Mouse (Mus musculus) embryonic facial prominence, embryonic 14.5 days (tissue): Measurements from ENCODE around the gene Psd4. TPM values are rescaled to one million over a fixed set of nuclear protein-coding genes. Genes with fewer than 3 reads are reported as not detected.
A peak's percentile ranks its signal among the peaks of the same experiment; 100 is the strongest.

ENCODE experiments used
- ATAC-seq: fragments of 200-750 bp; cut with Nextera tagmentation; 2 replicates; pipeline ENCODE4 v1.8.0; 2017; ENCODE audit warnings: low read depth, moderate number of reproducible peaks, moderate TSS enrichment
- DNase-seq: peaks from one replicate; pipeline ENCODE4 v3.0.0-alpha.2; 2015; ENCODE audit warnings: low spot score
- H3K27ac ChIP-seq: fragments of 300-500 bp; sonication (generic); replicated peaks from 2 replicates; pipeline ENCODE4 v1.5.1; 2014; ENCODE audit warnings: low read depth, mild to moderate bottlenecking, low read length, moderate library complexity
- H3K27me3 ChIP-seq: fragments of 300-500 bp; sonication (generic); replicated peaks from 2 replicates; pipeline ENCODE4 v1.6.1; 2014; ENCODE audit warnings: low read length; ENCODE audit not compliant: control insufficient read depth, insufficient read depth
- H3K36me3 ChIP-seq: fragments of 300-500 bp; sonication (generic); 2 replicates; pipeline ENCODE4 v1.6.1; 2014; ENCODE audit warnings: low read length, mixed read lengths; ENCODE audit not compliant: control insufficient read depth, insufficient read depth
- H3K4me1 ChIP-seq: fragments of 300-500 bp; sonication (generic); 2 replicates; pipeline ENCODE4 v1.6.1; 2014; ENCODE audit warnings: antibody characterized with exemption, low read length; ENCODE audit not compliant: control insufficient read depth, insufficient read depth
- H3K4me2 ChIP-seq: fragments of 300-500 bp; sonication (generic); 2 replicates; pipeline ENCODE4 v1.6.1; 2014; ENCODE audit warnings: low read depth, mild to moderate bottlenecking, low read length, moderate library complexity, mixed read lengths
- H3K4me3 ChIP-seq: fragments of 300-500 bp; sonication (generic); 2 replicates; pipeline ENCODE4 v1.5.1; 2014; ENCODE audit warnings: low read depth, mild to moderate bottlenecking, low read length
- H3K9ac ChIP-seq: fragments of 300-500 bp; sonication (generic); 2 replicates; pipeline ENCODE4 v1.6.1; 2014; ENCODE audit warnings: low read depth, mild to moderate bottlenecking, low read length, moderate library complexity, mixed read lengths
- H3K9me3 ChIP-seq: fragments of 300-500 bp; sonication (generic); 2 replicates; pipeline ENCODE4 v1.6.1; 2016; ENCODE audit warnings: low read length; ENCODE audit not compliant: control insufficient read depth
- WGBS: fragments of 180-500 bp; shearing (Covaris S2); extraction: QIAGEN DNeasy Blood & Tissue Kit; methylation state at CpG from one replicate; pipeline ENCODE4 v1.1.7; 2014; 5-methylcytosine and 5-hydroxymethylcytosine counted together
- polyA plus RNA-seq: library from polyadenylated mRNA; unstranded; fragments of >200 nt; fragmentation: Nextera tagmentation; extraction: Ambion mirVana; gene quantifications from 2 replicates; pipeline ENCODE4 v1.2.1, GENCODE M21; 2014

Psd4 gene
- polyA plus RNA-seq, 1 experiment from 2014 or later: 2.4 TPM

GRCm38 (mm10) chr2:24397115-24397514 is 29.7 kb downstream of the Psd4 start:
- H3K27me3 ChIP-seq: no peaks in the 10 kb centered on the region
- ATAC-seq: no peak
- no peak overlapping the region for H3K4me2 ChIP-seq
- WGBS: 6% methylated on average over 2 of the region's 2 CpGs
- H3K36me3 ChIP-seq: no peaks in the 10 kb centered on the region
- no peak for DNase-seq
- no peak overlapping the region for H3K9ac ChIP-seq
- H3K4me1 ChIP-seq: no peaks in the 10 kb centered on the region
- H3K27ac ChIP-seq: no peak overlapping the region
- H3K9me3 ChIP-seq: no peaks in the 10 kb centered on the region
- no peak overlapping the region for H3K4me3 ChIP-seq

GRCm38 (mm10) chr2:24400711-24401110 is 33.3 kb downstream of the Psd4 start:
- peaks cover 4% of the 10 kb centered on the region; the same call in 1 of the 2 replicates for H3K4me1 ChIP-seq
- ATAC-seq (no peak), DNase-seq (no peak)
- H3K9me3 ChIP-seq: no peaks in the 10 kb centered on the region
- no peak overlapping the region for H3K4me3 ChIP-seq
- H3K4me2 ChIP-seq: no peak overlapping the region
- no peak overlapping the region for H3K27ac ChIP-seq
- H3K36me3 ChIP-seq: no peaks in the 10 kb centered on the region
- 66% methylated on average over 2 of the region's 3 CpGs for WGBS
- 0 out of 2 replicates have a peak, but pooled peaks cover 3% of the 10 kb centered on the region for H3K27me3 ChIP-seq
- H3K9ac ChIP-seq: no peak overlapping the region

GRCm38 (mm10) chr2:24405345-24406012 is 38.1 kb downstream of the Psd4 start:
- peak overlapping the region; percentile 56 for H3K9ac ChIP-seq
- H3K27ac ChIP-seq: no peak overlapping the region
- peaks cover 4% of the 10 kb centered on the region; the same call in 1 of the 2 replicates for H3K4me1 ChIP-seq
- H3K4me3 ChIP-seq: peak overlapping the region; percentile 28
- 0 out of 2 replicates have a peak, but pooled peaks cover 3% of the 10 kb centered on the region for H3K27me3 ChIP-seq
- DNase-seq (peak; percentile 89), ATAC-seq (peak; percentile 89)
- H3K9me3 ChIP-seq: no peaks in the 10 kb centered on the region
- peak overlapping the region; percentile 54 for H3K4me2 ChIP-seq
- WGBS: 12% methylated on average over 20 of the region's 23 CpGs
- H3K36me3 ChIP-seq: no peaks in the 10 kb centered on the region

- Histone ChIP-seq H3K4me2 (no peak overlapping the region), H3K36me3 (no peaks in the 10 kb centered on the region), H3K9me3 (no peaks in the 10 kb centered on the region), H3K4me3 (no peak overlapping the region), H3K9ac (no peak overlapping the region), H3K27ac (no peak overlapping the region), H3K27me3 (0 out of 2 replicates have a peak, but pooled peaks cover 3% of the 10 kb centered on the region), H3K4me1 (peaks cover 4% of the 10 kb centered on the region; the same call in 1 of the 2 replicates)
- WGBS: 29% methylated on average over 4 of the region's 4 CpGs
- peak; percentile 31 for DNase-seq
- no peak for ATAC-seq
These were observed 40.5 kb downstream of the Psd4 start for GRCm38 (mm10) chr2:24407701-24408485.

- Histone ChIP-seq H3K36me3 (no peaks in the 10 kb centered on the region), H3K27ac (no peak overlapping the region), H3K9me3 (no peaks in the 10 kb centered on the region), H3K9ac (no peak overlapping the region), H3K4me3 (no peak overlapping the region), H3K27me3 (0 out of 2 replicates have a peak, but pooled peaks cover 3% of the 10 kb centered on the region), H3K4me2 (no peak overlapping the region), H3K4me1 (peaks cover 4% of the 10 kb centered on the region; the same call in 1 of the 2 replicates)
- WGBS: 10% methylated on average over 2 of the region's 2 CpGs
- DNase-seq (peak; percentile 61), ATAC-seq (0 out of 2 replicates have a peak, but pooled peaks have one; percentile 37)
These were observed 41.8 kb downstream of the Psd4 start for GRCm38 (mm10) chr2:24409166-24409565.

GRCm38 (mm10) chr2:24413172-24413571 is 45.8 kb downstream of the Psd4 start:
- no peaks in the 10 kb centered on the region for H3K27me3 ChIP-seq
- H3K9me3 ChIP-seq: no peaks in the 10 kb centered on the region
- no peak overlapping the region for H3K4me2 ChIP-seq
- H3K9ac ChIP-seq: no peak overlapping the region
- DNase-seq (no peak), ATAC-seq (no peak)
- peaks cover 7% of the 10 kb centered on the region for H3K4me1 ChIP-seq
- H3K36me3 ChIP-seq: no peaks in the 10 kb centered on the region
- 53% methylated on average over 3 of the region's 3 CpGs for WGBS
- no peak overlapping the region for H3K27ac ChIP-seq
- no peak overlapping the region for H3K4me3 ChIP-seq

GRCm38 (mm10) chr2:24413677-24414076 is 46.3 kb downstream of the Psd4 start:
- Histone ChIP-seq H3K27ac (no peak overlapping the region), H3K4me1 (peaks cover 7% of the 10 kb centered on the region), H3K9me3 (no peaks in the 10 kb centered on the region)

GRCm38 (mm10) chr2:24416668-24417067 is 49.3 kb downstream of the Psd4 start:
- no peaks in the 10 kb centered on the region for H3K36me3 ChIP-seq
- H3K9me3 ChIP-seq: no peaks in the 10 kb centered on the region
- DNase-seq: peak; percentile 54
- peaks cover 7% of the 10 kb centered on the region for H3K4me1 ChIP-seq
- 5% methylated on average over 5 of the region's 9 CpGs for WGBS
- no peaks in the 10 kb centered on the region for H3K27me3 ChIP-seq
- ATAC-seq: peak; percentile 37; the same call in 1 of the 2 replicates
- H3K27ac ChIP-seq: no peak overlapping the region
- no peak overlapping the region for H3K4me3 ChIP-seq
- H3K9ac ChIP-seq: no peak overlapping the region
- peak overlapping the region; percentile 4; the same call in 1 of the 2 replicates for H3K4me2 ChIP-seq

More at GRCm38 (mm10) chr2:24413677-24414076, 46.3 kb downstream of the Psd4 start:
- H3K4me3 ChIP-seq: no peak overlapping the region
- H3K27me3 ChIP-seq: no peaks in the 10 kb centered on the region
- WGBS: 81% methylated on average over 4 of the region's 4 CpGs
- no peak for ATAC-seq
- DNase-seq: no peak
- H3K4me2 ChIP-seq: no peak overlapping the region
- H3K36me3 ChIP-seq: no peaks in the 10 kb centered on the region
- no peak overlapping the region for H3K9ac ChIP-seq
